Mouse (Mus musculus) cerebellum, adult 11 months (tissue): Measurements from ENCODE around the gene Slc6a5.

Experiments used
- DNase-seq: peaks from one replicate; pipeline ENCODE4 v3.0.0; 2022

Gene Slc6a5

DNA sequence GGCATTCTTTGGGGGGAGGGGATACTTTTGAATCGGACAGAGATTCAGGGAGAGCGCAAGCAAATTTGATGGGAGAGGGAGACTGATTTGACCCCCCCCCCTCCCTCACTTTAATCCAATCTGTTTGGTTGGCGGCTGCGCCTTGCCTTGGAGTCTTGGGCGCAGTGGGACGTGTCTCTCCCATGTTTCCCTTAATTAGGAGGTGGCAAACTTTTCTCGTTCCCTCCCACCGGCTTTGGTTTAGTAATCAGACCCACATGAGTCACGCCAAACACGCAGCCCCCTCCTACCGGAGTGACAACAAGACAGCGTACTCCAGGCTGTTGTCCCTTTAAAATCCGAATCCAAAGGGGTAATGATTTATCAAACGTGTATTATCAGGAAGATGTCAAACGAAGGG, at the start of gene Slc6a5:
Gene Slc6a5, plus strand, starts transcription at position 297 of the 400 bp plus-strand sequence.
- no peak for DNase-seq

- no peak for DNase-seq
Observed at GRCm38 (mm10) chr7:49861196-49861595, 48.8 kb upstream of the Slc6a5 start.

DNA sequence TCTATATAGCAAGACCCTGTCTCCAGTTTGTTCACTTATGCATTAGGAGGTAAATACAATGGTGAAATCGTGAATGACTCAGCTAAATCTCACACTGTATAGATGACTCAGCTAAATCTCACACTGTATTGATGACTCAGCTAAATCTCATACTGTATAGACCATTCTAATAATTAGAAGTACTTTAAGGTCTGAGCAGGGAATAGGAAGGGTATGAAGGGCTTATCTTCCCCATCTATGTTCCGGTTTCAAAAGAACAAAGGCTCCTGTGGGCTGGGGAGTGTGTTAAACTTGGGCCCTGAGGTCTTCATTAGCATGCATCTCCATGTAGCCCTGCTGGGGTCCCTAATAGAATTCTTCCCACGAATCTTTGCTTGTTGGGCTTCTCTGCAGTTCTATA, 46.2 kb upstream of the Slc6a5 start:
- no peak for DNase-seq

DNA sequence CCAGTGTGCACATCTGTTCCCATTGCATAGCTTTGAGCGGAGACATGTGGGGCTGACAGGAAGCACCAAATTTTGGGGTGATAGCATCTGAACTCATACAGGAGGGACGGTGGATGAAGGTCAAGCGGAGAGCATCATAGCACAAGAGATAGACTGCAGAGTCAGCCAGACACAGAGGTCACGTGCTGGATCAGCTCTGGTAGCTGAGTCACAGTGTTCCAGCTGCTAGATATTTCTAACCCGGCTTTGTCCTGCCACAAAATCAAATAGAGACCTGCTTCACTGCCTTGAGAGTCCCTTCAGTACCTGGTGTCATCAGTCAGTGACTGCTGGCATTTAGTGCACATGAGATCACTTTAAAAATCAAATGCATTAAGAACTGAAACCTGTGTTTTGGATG, 40.3 kb upstream of the Slc6a5 start:
- DNase-seq: no peak

DNA sequence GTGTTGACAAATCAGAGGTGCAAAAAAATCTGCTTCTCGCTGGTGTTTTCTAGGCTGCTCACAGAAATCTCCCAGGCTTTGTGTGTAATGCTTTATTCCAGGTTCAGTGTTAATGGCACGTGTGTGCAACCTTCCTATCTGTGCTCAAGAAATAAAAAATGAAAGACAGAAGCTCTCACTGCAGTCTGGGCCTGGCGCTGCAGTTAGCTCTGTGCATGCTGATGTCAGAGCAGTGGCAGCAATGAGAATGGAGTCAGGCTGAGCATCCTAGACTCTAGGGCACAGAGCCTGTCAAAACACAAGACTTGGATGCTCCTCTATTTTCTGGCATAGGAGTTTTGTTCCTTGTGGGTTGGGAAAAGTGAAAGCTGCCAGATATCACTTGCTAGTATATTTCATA, 39.7 kb upstream of the Slc6a5 start:
- no peak for DNase-seq

DNA sequence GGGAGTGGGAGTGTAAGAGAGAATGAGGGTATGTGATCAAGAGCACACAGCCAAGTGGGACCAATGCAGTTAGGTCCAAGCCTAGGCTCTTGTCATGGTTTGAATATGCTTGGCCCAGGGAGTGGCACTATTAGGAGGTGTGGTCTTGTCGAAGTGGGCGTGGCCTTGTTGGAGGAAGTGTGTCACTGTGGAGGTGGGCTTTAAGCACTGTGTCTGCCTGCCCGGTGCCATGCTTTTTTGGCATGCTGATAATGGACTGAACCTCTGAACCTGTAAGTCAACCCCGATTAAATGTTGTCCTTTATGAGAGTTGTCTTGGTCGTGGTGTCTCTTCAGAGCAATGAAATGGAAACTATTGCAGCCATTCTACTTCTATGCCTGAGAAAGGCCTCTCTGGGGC, 32.6 kb upstream of the Slc6a5 start:
- no peak for DNase-seq

- DNase-seq: no peak
Observed at GRCm38 (mm10) chr7:49879051-49879450, 30.9 kb upstream of the Slc6a5 start.

DNA sequence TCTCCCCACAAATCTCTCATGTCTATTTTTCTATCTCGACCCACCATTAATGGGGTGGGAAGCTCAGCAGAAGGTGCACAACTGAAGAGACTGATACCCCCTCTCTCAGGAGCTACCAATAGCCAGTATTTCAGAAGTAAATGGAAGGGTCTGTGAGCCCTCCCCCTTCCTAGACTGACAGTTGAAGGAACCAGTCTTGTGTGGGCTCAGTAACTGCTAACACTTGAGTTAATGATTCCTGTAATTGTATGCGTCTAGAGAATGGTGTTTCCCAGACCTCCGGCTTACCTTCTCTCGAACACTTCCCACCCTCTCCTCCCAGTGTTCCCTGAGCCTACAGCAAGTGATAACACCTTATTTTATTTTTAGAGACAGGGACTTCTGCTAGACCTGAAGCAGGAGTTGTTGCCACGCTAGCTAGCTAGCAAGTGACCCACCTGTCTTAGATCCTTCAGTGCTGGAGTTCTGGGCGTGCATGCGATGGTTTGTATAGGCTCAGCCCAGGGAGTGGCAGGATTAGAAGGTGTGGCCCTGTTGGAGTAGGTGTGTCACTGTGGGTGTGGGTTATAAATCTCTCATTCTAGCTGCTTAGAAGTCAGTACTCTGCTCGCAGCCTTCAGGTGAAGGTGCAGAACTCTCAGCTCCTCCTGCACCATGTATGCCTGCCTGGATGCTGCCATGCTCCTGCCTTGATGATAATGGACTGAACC, 29.8 kb upstream of the Slc6a5 start:
- no peak for DNase-seq

DNA sequence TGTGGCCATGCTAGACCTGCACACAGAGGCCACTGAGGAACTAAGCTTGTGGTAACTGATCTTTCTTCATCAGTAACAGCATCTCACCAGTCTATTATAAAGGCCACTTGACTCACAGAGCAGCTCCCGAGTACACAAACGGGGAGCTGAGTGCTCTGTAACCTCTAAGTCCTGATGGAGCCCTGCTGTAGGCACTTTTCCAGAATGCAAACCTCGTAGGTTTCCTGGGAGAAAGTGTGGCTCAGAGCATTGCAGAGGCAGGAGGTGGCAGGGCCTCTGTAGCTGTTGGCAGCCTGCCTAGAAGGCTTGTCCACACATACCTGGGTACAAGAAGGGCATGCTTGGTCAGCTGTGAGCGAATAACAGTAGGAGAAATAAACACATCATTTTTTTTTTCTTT, 27.7 kb upstream of the Slc6a5 start:
- no peak for DNase-seq

GRCm38 (mm10) chr7:49882694-49883389, 27.1 kb upstream of the Slc6a5 start:
- no peak for DNase-seq

DNA sequence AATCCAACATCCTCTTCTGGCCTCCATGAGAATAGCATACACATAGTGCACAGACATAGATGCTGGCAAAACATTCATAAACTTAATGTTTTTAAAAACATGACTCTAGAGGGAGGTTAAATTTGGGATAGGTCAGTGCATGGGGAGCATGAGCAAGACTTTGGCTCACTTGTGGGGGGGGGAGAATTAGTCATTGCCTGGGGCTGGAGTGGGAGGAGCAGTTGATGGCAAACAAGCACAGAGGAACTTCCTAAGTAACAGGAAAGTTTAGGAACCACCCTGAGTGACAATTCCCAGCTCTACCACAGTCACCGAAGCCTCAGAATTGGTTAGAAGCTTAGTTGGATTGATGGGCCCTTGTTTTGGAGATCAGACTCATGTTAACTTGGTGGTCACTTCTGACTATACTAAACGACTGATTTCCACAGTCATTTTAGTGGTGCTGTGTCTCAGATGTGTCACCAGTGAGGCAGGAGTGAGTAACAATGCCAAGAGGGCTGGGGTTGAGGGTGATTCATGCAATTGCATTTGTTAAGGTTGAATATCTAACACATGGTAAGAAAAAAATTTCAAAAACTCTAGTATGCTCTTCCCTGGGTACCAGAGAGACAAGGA, 22.1 kb upstream of the Slc6a5 start:
- no peak for DNase-seq

GRCm38 (mm10) chr7:49894786-49895185, 15.2 kb upstream of the Slc6a5 start:
- no peak for DNase-seq

DNA sequence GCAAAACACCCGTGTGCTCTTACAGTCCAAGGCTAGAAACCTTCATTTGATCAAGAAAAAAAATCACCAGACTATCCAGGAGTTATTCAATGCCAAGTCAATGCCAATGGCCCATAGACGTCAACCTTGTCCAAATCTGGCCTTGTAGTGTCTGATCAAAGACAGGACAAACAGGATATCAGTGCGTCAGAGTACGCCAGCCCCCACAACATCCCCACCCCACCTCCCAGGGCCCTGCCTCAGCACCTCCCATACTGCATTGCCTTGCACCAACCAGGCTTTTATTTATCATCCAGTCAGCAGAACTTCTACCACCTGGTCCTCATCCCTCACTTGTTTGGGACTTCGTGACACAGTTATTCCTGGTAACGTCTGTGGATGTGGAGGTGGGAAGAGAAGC, 14.7 kb upstream of the Slc6a5 start:
- DNase-seq: no peak

DNA sequence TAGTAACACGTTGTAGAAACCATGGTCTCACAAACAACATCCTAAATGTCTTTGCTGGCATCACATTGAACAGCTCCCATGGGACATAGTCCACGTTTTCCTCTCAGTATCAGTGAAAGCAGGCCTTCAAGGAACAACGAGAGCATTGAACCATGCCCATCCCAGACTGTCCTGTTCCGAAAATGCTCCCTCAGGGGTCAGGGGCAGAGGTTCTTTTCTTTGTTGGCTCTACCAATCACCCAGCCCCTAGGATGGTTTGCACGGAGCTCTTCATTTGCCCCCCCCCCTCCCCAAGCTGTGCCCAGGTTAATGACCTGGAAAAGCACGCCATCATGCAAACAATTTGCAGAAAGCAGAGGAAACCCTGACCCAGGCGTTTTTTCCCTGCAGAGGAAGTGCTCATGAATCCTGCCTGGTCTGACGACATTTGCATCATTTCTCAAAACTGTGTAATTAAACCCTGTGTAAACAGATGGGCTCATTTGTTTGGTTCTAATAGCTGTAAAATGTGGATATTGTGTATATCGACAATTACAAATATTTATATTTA, 7.9 kb upstream of the Slc6a5 start:
- DNase-seq: no peak

DNA sequence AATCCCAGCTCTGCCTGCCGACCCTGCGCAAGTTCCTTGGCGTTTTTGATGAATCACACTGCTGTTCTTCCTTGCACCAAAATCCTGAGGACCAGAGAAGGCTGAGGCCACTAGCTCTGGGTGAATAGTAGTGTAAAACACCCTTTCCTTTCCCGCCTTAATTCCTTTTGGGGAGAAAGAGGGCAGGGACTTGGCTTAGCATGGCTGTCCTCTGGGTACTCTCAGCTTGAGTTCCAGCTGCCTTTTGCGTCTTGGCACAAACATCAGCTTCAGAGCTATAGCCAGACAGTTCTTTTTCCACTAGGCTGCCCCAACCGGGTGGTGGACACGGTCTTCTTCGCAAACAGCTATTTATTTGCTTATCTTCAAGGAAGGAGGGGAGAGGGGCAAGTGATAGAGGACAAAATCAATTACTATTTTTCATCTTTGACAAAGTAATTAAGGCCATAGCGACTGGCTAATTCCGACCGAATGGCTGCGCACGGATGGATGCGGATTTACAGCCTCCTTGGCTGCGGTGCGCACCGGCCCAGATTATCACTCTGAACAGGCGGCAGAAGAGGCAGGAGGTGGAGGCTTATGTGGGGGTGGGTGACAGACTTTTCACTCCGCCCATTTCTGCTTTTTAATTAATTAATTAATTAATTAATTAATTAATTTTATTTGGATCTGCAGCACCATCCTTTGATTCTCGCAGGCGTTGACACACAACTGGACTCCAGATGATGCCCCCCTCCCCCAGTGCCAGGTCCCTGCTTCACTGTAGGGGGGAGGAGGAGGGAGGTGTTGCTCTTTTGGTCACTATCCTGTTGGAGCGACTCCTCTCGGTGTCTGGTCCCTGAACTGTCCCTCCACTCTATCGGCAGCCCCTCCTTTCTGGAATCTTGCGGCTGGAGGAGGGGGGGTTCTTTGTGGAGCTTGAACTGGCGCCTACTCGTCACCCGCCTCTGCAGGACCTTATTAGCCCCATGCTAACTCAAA, 2.5 kb upstream of the Slc6a5 start:
- no peak for DNase-seq

GRCm38 (mm10) chr7:49908181-49908855, 1.6 kb upstream of the Slc6a5 start:
- no peak for DNase-seq

DNA sequence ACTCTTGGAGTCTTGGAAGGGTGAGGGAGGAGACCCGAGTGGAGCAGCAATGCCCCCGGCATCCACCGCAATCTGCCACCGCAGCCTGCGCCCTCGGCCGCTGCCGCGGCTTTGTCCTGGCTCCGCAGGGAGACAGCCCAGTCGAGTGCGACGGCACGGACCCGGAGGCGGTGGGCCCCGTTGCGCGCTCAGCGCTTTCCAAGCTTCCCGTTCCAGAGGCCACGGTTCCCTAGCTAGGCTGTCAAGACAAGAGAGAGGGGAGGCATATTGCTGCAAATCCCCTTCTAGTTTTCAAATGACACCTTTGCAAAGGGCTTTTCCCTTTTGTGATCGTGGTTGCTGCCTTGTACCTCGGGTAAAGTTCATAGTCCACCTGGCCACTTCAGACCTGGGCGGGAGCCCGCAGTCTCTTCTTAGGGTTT, 945 bp upstream of the Slc6a5 start:
- DNase-seq: no peak

DNA sequence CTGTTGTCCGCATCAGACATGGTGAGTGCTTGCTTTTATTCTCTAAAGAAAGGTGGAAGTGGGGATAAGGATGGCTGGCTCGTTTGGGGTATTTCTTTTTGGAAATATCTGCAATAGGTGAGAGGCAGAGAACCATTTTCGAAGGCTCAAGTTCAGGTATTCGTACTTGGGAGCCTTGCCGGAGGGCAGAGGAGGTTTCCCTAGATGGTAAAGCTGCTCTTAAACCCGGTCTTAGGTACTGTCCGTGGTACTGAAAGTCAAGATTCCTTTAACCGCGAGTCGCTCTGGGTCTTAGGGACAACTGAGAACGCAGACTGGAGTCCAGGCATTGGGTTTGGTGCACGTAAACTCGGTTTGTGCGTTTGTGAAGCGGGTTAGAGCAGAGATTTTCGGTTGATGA, 415 bp downstream of the Slc6a5 start:
- DNase-seq: no peak

GRCm38 (mm10) chr7:49911147-49911946, 1.4 kb downstream of the Slc6a5 start:
- DNase-seq: no peak

- DNase-seq: no peak
Observed at GRCm38 (mm10) chr7:49911947-49912262, 2.0 kb downstream of the Slc6a5 start.

GRCm38 (mm10) chr7:49913164-49913563, 3.2 kb downstream of the Slc6a5 start:
- DNase-seq: no peak
